Mouse (Mus musculus): ENCODE results near the gene Nutm1.
"Not testable (repeated sequence)": the region's sequence is repeated elsewhere in the genome, so short reads cannot be mapped to it uniquely, and the experiment has no call there.

Gene Nutm1

DNA sequence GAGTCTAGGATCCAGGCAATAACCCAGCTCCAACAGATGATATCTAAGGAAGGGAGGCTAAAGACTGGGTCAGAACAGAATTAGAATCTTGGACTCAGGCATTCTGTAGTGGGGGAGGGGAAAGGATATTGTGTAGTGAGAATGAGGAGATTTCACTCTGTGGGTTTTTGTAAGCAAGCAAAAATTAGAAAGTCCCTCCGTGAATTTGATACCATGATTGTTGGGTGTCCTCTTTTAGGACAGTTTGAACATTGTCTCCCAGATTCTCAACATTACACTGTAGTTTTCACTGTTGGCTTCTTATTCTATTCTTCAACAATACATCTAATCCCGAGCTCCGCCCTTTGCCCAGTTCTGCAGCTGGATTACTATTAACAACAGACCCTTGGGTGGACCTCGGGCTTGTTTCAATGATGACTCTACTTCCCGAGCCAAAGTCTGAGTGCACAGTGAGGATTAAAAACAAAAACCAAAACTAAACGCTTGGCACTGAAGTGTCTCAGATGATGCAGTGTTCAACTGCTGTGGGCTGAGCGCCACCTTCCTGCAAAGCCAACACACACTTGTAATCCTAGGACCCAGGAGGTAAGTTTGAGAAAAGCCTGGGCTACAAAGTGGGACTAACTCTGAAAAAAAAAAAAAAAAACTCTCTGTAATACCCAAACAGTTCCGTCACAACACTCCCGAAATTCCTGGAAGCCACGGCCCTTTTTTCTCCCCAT, at the start of gene Nutm1:
Gene Nutm1 (minus strand): TSS at position 51 of the 722 bp plus-strand sequence.
- peak; percentile 29 for DNase-seq (ENCODE audit: low spot score)

DNA sequence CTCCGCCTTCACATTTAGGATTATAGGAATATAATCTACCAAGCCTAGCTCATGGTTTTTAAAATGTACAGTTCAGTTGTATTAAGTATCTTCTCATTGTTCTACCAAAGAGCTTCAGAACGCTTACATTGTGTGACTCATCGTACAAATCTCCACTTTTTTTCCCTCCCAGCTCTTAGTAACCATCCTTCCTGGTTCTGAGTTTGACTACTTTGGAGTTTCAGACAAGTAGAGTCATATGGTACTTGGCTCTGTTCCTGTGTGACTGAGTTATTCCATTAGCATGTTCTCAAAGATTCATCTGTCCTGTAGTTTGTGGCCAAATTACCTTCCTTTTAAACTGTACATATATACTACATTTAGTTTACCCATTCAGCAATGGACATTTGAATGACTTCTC, 49.6 kb upstream of the Nutm1 start:
- DNase-seq (ENCODE audit: low spot score) = no peak

DNA sequence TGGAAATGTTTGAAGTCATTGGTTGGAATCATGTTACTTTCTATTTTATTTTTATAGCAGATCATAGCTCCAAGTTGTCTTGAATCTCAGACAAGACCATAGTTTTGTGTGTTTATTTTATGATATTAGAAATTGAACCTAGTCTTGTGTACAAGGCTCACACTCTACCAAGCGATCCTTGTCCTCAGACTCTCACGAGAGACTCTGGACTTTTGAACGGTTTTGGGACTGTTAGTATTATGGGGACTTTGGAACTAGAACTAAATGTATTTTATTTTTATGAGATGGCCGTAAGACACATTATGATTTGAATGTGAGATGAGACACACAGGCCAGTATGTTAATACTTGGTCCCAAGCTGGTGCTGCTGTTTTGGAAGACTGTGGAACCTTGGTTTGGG, 39.1 kb upstream of the Nutm1 start:
- no peak for DNase-seq (ENCODE audit: low spot score)

DNA sequence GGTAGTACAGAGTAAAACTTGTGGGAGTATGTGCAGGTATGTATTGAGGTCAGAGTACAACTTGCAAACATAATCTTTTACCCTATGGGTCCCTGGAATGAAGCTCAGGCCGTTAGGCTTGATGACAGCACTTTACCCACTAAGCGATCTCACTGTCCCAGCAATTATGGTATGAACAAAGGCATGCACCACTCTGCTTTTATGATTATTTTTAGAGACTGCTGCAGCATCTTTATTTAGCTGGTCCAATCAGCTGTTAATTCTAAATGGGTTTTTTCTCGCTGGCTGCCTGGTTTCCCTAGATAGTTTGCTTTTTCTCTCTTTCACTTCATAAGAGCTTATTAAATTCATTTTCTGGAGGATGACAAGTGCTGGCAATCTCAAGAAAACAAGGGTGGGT, 37.1 kb upstream of the Nutm1 start:
- no peak for DNase-seq (ENCODE audit: low spot score)

DNA sequence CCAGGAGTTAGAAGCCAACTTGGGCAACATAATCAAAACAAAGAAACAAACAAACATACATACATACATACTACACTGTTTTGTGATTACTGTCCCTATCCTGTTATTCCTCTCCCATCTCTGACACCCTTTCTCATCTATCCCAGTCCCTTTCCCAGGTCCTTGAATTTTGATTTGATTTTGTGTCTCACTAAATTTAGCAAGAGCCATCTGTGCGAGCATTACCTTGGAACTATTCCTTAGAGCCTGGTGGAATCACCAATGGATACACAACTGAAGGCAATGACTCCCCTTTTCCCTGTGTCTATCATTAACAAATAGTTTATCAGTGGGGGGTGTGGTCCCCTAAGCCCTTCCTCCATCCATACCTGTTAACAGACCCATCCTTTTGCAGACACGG, 33.7 kb upstream of the Nutm1 start:
- DNase-seq (ENCODE audit: low spot score) = no peak

DNA sequence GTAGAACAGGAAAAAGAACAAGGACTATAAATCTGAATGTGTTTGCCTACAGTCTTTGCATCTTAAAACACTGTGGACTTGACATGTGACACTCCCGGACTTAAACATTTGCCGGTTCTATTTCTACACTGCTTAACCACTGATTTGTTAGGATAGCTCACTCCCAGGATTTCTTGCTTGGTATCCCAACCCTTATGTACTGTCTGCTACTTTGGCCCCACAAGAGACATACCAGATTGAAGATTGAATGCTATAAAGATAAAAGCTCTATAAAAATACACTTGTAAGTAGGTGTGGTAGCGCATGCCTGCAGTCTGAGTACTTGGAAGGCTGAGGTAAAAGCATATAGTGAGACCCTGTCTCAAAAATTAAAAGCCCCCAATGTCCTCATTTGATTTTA, 30.4 kb upstream of the Nutm1 start:
- DNase-seq (ENCODE audit: low spot score) = no peak

DNA sequence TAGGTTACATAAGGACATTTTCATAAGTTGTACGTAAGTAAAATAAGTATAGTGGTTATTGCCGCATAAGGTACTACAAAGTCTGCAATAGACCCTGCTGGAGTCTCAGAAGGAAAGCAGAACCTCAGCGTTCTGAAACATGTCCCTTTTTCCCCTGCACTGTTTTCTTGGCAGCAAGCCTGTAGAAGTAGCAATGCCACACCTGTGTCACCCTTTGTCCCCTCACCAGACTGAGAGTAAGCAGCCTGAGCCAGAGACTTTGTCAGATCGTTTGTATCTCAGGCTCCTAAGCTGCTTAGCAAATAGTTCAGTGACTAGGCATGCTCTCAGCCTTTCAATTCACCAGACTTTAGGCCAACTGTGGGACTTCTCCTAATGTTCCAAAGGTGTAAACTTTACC, 28.0 kb upstream of the Nutm1 start:
- no peak for DNase-seq (ENCODE audit: low spot score)

DNA sequence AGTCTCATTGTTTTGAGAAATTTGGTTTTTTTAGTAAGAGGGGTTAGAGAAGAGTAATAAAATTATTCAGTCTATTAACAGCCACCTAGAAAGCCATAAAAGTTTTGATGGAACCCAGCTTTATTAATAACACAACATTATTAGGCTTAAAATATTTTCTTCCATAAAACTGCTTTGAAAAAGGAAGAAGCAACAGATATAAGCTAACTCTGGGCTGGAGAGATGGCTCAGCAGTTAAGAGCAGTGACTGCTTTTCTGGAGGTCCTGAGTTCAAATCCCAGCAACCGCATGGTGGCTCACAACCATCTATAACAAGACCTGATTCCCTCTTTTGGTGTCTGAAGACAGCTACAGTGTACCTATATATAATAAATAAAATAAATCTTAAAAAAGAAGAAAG, 27.0 kb upstream of the Nutm1 start:
- DNase-seq (ENCODE audit: low spot score) = not testable (repeated sequence)

DNA sequence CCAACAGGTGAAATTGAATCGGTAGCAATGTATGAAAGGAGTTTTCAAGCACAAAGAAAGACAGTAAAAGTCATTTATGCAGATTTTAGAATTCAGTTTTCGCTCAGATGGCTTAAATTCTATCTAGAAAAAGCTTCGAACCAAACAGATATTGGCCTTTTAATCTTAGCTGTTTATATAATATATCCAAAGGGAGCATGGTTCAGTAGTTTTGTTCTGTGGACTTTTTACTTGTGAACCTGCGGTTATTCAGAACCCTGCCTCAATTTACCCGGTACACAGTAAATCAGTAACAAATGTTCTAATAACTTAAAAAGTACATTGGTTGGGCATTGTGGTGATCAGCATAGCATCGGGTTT, 25.9 kb upstream of the Nutm1 start:
- no peak for DNase-seq (ENCODE audit: low spot score)

DNA sequence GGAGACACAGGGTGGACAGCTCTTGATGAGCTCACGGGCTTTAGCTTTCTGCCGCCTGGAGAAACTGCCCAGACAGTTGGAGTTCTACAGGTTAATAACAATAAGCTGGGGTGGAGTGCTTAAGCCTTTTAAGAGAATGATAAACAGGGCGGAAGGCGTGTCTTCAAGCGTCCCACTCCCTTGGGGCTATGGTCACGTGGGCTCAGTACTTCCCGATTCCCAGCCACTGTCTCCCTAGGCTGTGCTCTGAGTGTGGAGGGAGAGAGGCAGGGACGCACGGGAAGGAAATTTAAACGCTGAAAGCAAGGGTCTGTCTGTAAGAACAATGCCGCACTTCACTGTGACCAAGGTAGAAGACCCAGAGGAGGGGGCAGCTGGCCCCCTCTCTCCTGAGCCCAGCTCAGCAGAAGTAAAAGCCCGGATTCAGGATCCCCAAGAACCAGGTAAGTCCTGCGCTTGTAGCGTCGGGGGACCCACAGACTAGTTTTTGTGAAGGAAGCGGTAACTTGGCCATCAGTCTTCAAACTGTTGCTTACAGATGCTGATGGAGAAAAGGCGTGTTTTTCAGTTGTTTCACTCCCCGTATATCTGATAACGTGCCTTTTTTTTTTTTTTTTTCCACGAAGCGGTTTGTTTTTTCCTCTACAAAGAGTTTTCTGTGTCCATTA, 25.4 kb upstream of the Nutm1 start:
- DNase-seq (ENCODE audit: low spot score) = peak; percentile 52

DNA sequence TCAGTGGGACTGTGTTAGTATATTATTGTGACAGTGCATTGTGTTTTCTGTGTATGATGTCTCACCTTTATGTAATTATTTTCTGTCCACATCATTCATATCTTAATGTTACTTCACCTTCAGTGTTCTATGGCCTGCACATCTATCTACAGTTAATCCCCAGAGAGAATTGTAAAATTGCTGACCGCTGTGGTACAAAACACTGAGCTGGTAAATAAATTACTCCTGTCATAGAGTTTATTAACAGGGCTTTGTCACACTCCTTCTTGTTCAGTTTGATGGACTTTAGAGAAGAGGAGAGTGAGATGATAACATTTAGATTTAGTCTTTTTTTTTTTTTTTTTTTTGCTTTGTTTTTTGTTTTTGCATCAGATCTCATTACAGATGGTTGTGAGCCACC, 23.8 kb upstream of the Nutm1 start:
- DNase-seq (ENCODE audit: low spot score) = no peak

DNA sequence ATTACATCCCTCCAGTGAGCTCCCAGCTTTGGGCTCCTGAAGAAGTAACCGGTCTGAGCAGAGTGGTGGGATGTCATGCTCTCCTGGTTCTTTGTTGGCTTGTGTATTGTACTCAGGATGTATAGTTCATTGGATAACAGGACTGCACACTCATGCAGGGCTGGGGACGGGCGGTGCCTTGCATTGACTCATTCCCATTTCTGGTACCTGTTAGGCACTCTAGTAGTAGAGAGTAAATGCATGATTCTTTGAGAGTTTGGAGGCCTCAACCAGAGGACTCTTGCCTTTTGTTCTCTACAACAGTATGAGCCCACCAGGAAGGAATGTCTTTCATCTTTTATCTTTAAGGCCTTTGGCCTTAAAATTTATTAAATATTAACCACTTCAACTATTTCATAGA, 17.8 kb upstream of the Nutm1 start:
- DNase-seq (ENCODE audit: low spot score) = no peak

DNA sequence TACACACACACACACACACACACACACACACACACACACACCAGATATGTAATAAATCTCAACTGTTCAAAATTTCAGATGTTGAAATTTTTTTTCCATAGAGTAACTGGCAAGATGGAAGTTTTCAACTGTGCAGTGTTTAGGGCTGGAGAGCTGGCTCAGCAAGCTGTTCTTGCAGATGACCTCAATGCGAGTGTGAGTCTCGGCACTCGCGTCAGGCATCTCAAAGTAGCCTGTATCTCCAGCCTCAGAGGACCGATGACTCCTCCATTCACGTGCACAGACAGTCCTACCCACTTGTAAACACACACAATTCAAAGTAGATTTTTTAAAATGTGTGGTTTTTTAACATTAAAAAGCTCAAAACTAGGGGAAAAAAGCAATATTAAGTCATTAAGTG, 14.4 kb upstream of the Nutm1 start:
- peak; percentile 31 for DNase-seq (ENCODE audit: low spot score)

DNA sequence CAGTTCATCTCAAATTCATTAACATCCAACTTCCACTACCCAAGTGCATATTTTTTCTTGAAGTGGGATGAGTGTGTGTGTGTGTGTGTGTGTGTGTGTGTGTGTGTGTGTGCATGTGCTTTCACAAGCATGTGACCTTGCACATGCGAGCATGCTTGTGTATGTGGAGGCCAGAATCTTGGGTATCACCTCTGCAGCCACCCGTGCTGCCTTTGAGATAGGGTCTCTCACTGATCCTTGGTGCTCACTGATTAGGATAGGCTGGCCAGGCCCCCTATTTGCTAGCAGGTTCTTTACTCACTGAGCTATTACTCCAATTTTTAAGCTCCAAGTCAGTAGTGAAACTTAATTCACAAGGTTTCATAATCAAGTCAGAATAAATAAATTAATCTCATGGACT, 13.8 kb upstream of the Nutm1 start:
- no peak for DNase-seq (ENCODE audit: low spot score)

DNA sequence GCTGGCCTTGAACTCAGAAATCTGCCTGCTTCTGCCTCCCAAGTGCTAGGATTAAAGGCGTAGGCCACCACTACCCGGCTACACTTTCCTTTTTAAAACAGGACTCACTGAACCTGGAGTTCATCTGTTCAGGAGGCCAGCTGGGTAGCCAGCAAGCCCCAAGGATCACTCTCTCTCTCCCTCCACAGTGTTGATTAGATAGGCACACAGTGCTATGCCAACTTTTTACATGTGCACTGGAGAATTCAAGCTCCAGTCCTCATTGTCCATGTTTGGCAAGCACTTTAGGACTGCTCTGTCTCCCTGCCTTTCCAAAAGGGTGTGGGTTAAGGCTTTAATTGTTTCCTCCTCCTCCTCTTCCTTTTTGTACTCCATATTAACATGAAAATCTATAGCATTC, 10.9 kb upstream of the Nutm1 start:
- no peak for DNase-seq (ENCODE audit: low spot score)

DNA sequence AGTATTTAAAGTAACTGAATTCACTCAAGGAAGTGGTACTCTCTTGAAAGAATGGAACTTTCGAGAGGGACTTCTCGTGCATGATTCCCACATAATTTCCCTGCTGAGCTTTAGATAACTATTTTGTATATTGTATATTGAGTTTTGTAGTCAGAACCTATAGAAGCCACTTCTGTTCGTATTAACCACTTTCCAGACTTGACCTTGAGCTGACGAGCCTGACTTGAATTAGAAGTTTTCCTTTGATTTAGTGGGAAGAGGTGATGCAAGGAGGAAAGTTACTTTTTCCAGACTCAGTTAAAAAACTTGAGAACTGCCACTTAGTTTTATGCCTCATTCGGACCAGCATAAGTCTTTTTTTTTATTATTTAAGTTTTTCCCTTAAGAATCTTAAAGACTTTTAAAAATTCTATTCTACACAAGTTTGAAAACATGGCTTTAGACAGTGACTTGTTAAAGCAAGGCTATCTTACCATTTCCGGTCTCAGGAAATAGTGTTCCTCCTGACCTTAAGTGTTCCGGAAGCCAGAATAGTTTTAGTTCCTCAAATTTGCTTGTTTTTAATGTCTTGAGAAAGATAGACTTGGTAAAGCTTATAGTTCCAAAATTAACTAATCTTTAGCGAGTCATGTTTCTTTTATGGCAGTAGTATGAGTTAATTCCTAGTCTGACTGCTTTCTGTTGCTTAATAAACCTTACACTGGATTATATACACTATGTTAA, 8.6 kb upstream of the Nutm1 start:
- DNase-seq (ENCODE audit: low spot score) = no peak

DNA sequence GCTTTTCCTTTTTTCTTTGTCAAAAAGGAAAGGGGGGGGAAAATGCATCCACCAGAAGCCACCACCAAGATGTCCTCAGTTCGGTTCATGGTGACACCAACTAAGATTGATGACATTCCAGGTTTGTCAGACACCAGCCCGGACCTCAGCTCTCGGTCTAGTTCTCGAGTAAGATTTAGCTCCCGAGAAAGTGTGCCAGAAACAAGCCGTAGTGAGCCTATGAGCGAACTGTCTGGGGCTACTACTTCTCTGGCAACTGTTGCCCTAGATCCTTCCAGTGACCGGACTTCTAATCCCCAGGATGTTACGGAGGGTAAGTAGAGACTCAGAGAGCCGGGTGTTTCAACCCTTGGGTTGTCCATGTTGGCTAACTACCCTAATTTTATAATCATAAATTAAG, 7.7 kb upstream of the Nutm1 start:
- no peak for DNase-seq (ENCODE audit: low spot score)

DNA sequence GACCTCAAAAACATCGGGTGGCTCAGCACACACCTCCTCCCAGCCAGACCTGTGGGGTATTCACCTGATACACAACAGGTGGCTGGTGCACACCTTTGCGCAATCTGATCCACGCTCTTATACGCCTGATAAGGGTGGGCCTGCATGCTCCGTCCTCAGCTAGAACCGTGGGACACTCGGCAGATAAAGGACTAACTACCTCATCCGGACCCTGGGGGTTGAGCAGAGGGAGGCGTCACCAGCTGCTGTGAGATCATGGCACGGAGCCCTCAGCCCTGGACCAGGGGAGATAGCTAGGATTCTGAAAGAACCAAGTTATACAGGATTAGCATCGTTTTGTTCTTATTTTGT, 7.1 kb upstream of the Nutm1 start, which contains the start of gene Gm21985:
Gene Gm21985 (plus strand): TSS at position 73 of the 351 bp plus-strand sequence.
- peak; percentile 61 for DNase-seq (ENCODE audit: low spot score)

DNA sequence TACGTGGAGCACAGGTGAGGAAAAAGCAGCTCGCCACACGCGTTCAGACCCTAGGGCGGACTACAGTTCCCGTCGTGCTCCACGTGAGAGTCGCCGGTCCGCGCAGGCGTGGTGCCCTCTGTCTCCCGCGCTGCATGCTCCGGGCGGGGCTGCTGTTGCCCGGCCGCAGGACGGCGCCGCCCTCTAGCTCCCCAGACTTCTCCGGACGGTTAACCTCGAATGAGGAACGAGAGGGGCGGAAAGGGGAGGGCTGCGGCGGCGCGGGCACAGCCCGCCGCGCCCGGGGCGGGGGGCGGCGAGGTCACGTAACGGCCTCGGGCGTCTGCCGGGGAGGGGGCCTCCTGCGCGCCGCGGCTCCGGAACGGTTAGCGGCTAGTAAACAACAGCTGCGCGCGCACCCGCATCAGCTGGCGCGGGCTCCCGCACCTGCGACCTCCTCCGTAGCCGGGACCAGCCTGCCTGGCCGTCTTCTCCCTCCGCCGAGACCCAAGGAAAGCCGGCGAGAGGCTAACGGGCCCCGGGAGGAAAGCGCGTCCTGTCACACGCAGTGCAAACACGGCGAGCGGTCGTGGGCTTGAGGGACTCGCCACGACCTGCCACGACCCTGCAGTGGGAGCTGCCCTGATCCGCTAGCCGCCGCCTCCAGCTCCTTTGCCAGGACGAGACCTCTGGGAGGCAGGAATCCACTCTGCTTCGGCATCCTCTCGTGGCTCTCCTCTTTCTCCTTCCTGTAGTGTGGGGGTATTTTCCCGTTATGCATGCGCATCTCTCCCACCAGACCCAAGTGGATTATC, 6.6 kb upstream of the Nutm1 start, which contains the start of gene Slc12a6:
Gene Slc12a6 (plus strand): TSS at position 378 of the 794 bp plus-strand sequence.
- peak; percentile 92 for DNase-seq (ENCODE audit: low spot score)

DNA sequence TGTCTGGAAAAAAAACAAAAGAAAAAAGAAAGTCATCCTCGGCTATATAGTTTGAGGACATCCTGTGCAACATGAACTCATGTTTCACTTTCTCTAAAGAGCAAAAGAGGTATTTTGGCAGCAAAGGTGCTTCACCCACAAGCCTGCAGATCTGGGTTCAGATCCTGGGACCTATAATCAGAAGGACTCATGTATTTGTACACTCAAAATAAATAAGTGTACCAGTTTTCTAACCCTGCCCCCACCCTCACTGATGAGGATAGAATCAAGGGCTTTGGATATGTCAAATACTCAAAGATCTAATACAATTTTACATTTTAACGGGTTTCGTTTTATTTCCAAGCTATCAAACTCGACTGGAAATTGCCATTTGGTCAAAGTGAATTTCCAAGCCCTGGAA, 5.3 kb upstream of the Nutm1 start:
- DNase-seq (ENCODE audit: low spot score) = no peak

DNA sequence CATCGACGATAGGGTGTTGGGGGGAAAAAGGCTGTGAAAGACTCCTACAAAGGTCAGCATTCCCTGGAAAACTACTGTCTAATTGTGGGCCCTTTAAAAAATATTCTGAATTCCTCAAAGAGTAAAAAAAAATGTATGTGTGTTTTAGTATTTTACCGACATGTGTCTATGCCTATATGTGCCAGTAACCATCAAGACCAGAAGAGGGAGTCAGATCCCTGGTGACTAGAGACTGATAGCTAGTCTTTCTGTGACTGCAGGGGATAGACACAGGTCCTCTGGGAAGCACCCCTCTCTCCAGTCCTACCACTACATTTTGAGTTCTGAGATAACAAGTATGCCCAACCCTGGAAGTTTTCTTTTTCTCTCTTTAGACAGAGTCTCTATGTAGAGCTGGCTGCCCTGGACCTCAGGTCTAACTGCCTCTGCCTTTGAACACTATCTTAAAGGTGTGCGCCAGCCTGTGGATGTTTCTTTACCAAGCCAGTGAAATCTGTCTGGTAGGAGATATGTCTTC, 3.7 kb upstream of the Nutm1 start:
- DNase-seq (ENCODE audit: low spot score) = no peak
